Mouse (Mus musculus) embryonic facial prominence, embryonic 14.5 days (tissue): ENCODE measurements around the gene Bcat2. TPM values are rescaled to one million over a fixed set of nuclear protein-coding genes. Genes with fewer than 3 reads are reported as not detected.
A peak's percentile ranks its signal among the peaks of the same experiment; 100 is the strongest.

Experiments used
- ATAC-seq: fragments of 200-750 bp; cut with Nextera tagmentation; 2 replicates; pipeline ENCODE4 v1.8.0; 2017; ENCODE audit warnings: low read depth, moderate number of reproducible peaks, moderate TSS enrichment
- DNase-seq: peaks from one replicate; pipeline ENCODE4 v3.0.0-alpha.2; 2015; ENCODE audit warnings: low spot score
- H3K27ac ChIP-seq: fragments of 300-500 bp; sonication (generic); replicated peaks from 2 replicates; pipeline ENCODE4 v1.5.1; 2014; ENCODE audit warnings: low read depth, mild to moderate bottlenecking, low read length, moderate library complexity
- H3K27me3 ChIP-seq: fragments of 300-500 bp; sonication (generic); replicated peaks from 2 replicates; pipeline ENCODE4 v1.6.1; 2014; ENCODE audit warnings: low read length; ENCODE audit not compliant: control insufficient read depth, insufficient read depth
- H3K36me3 ChIP-seq: fragments of 300-500 bp; sonication (generic); 2 replicates; pipeline ENCODE4 v1.6.1; 2014; ENCODE audit warnings: low read length, mixed read lengths; ENCODE audit not compliant: control insufficient read depth, insufficient read depth
- H3K4me1 ChIP-seq: fragments of 300-500 bp; sonication (generic); 2 replicates; pipeline ENCODE4 v1.6.1; 2014; ENCODE audit warnings: antibody characterized with exemption, low read length; ENCODE audit not compliant: control insufficient read depth, insufficient read depth
- H3K4me2 ChIP-seq: fragments of 300-500 bp; sonication (generic); 2 replicates; pipeline ENCODE4 v1.6.1; 2014; ENCODE audit warnings: low read depth, mild to moderate bottlenecking, low read length, moderate library complexity, mixed read lengths
- H3K4me3 ChIP-seq: fragments of 300-500 bp; sonication (generic); 2 replicates; pipeline ENCODE4 v1.5.1; 2014; ENCODE audit warnings: low read depth, mild to moderate bottlenecking, low read length
- H3K9ac ChIP-seq: fragments of 300-500 bp; sonication (generic); 2 replicates; pipeline ENCODE4 v1.6.1; 2014; ENCODE audit warnings: low read depth, mild to moderate bottlenecking, low read length, moderate library complexity, mixed read lengths
- H3K9me3 ChIP-seq: fragments of 300-500 bp; sonication (generic); 2 replicates; pipeline ENCODE4 v1.6.1; 2016; ENCODE audit warnings: low read length; ENCODE audit not compliant: control insufficient read depth
- WGBS: fragments of 180-500 bp; shearing (Covaris S2); extraction: QIAGEN DNeasy Blood & Tissue Kit; methylation state at CpG from one replicate; pipeline ENCODE4 v1.1.7; 2014; 5-methylcytosine and 5-hydroxymethylcytosine counted together
- polyA plus RNA-seq: library from polyadenylated mRNA; unstranded; fragments of >200 nt; fragmentation: Nextera tagmentation; extraction: Ambion mirVana; gene quantifications from 2 replicates; pipeline ENCODE4 v1.2.1, GENCODE M21; 2014

Bcat2 gene
- 50.1 and 51.0 TPM in 2 replicates for polyA plus RNA-seq

DNA sequence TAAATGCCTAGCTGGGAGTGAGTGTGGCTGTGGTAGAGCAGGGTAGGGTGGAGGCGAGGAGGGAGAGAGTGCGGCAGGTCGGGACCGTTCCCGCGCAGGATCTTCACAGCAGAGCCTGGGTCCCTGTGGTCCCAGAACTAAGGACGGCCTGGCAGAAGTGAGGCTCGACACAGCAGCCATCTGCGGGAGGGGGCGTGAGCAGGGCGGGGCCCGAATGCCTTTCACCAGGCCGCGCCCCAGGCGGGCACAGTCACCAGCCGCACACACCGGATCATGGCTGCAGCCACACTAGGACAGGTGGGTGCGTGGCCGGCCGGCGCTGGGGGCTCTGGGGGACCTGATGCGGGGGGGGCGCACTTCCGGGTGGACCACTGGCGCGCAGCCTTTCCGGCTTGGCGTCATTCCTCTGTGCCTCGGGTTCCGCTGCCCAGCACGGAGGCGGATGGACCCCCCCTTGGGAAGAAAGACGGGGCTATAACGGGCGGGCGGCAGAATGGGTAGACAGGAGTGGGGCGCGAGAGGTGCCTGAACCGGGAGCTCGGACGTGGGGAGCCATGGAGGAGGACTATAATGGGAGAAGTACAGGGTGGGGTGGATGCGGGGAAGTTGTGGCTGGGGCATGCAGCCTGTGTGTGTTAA lies at the start of gene Bcat2:
Gene Bcat2 (plus strand): TSS at position 51 of the 639 bp plus-strand sequence.
- peak within 1 kb of the TSS; percentile 83 for H3K4me2 ChIP-seq
- peak; percentile 88 for DNase-seq
- H3K27ac ChIP-seq, result peak within 1 kb of the TSS; percentile 88
- H3K9ac ChIP-seq, result peak within 1 kb of the TSS; percentile 84
- H3K4me3 ChIP-seq, result peak within 1 kb of the TSS; percentile 73
- no peaks in the 10 kb centered on the region for H3K36me3 ChIP-seq
- ATAC-seq, result peak; percentile 62
- no peaks in the 10 kb centered on the region for H3K27me3 ChIP-seq
- WGBS, result 1% methylated on average over 30 of the region's 42 CpGs
- H3K9me3 ChIP-seq, result no peaks in the 10 kb centered on the region
- peaks cover 26% of the 10 kb centered on the region for H3K4me1 ChIP-seq

DNA sequence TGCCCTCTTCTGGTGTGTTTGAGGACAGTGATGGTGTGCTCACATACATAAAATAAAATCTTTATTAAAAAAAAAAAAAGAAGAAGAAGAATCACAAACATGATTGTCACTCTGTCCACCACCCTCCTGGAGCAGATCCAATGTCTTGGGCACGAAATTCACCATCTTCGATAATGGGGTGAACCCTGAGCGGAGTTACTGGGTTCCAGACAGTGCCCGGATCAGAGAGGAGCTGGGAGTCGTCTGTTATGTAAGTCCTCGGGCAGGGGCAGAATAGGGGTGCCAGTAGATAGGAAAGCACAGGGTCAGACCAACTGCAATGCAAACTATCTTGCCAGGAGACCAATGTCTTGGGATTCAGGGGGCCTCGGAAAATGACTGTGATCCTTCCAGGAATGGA lies 49.3 kb upstream of the Bcat2 start:
- H3K9me3 ChIP-seq, result no peaks in the 10 kb centered on the region
- no peak overlapping the region for H3K4me2 ChIP-seq
- no peak for DNase-seq
- H3K4me3 ChIP-seq, result no peak overlapping the region
- H3K9ac ChIP-seq, result no peak overlapping the region
- no peak for ATAC-seq
- peaks cover 10% of the 10 kb centered on the region; the same call in 1 of the 2 replicates for H3K36me3 ChIP-seq
- H3K4me1 ChIP-seq, result peaks cover 17% of the 10 kb centered on the region
- WGBS, result 87% methylated on average over 7 of the region's 7 CpGs
- no peak overlapping the region for H3K27ac ChIP-seq
- H3K27me3 ChIP-seq, result no peaks in the 10 kb centered on the region

DNA sequence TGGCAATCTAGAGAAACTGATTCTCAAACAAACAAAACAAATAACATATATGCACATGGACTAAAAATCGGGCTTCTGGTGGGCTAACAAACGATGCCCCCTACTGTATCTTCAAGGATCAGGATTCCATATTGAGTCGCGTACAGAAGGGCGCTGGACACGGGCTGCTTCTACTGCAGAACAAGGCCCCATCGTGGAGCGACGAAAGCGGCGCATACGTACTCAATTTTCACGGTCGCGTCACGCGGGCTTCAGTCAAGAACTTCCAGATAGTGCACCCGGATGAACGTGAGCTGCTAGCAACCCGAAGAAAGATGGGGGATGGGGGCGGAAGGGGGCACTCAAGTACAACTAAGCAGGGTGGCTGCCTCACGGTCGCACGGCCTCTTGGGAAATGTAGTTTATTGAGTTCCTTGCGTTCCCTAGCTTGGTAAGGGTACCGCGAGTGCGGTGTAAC lies 48.2 kb upstream of the Bcat2 start:
- Histone ChIP-seq H3K4me1 (peaks cover 17% of the 10 kb centered on the region), H3K4me3 (peak overlapping the region; percentile 42), H3K27me3 (no peaks in the 10 kb centered on the region), H3K27ac (peak overlapping the region; percentile 86), H3K9me3 (no peaks in the 10 kb centered on the region), H3K36me3 (peaks cover 10% of the 10 kb centered on the region; the same call in 1 of the 2 replicates), H3K4me2 (peak overlapping the region; percentile 53), H3K9ac (peak overlapping the region; percentile 54)
- ATAC-seq (peak; percentile 83), DNase-seq (peak; percentile 98)
- WGBS, result under 1% methylated on average over 28 of the region's 28 CpGs

DNA sequence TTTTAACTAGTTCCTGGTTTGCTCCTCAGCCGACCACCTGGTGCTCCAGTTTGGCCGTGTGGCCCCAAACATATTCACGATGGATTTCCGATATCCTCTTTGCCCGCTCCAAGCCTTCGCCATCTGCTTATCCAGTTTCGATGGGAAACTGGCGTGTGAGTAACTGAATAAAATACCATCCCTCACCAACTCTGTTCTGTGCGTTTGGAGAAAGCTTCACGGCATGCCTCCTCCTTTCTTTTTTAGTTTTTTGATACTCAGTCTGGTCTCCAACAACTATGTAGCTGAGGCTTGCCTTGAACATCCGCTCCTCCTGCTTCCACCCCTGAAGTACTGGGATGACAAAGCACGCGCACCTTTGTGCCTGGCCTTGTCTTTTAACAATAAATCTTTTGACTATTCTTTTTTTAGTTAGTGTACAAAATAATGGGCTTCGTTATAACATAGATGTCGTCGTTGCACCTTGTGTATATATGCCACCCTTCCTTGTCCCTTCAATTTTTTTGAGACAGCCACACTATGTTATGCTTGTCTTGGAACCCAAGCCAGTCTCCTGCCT lies 47.7 kb upstream of the Bcat2 start:
- Histone ChIP-seq H3K9ac (peak overlapping the region; percentile 54; the same call in 1 of the 2 replicates), H3K4me3 (peak overlapping the region; percentile 42), H3K9me3 (no peaks in the 10 kb centered on the region), H3K36me3 (peaks cover 10% of the 10 kb centered on the region; the same call in 1 of the 2 replicates), H3K4me2 (peak overlapping the region; percentile 53), H3K4me1 (peaks cover 17% of the 10 kb centered on the region), H3K27me3 (no peaks in the 10 kb centered on the region), H3K27ac (peak overlapping the region; percentile 86)
- DNase-seq, result no peak
- ATAC-seq, result no peak
- 58% methylated on average over 16 of the region's 16 CpGs for WGBS

DNA sequence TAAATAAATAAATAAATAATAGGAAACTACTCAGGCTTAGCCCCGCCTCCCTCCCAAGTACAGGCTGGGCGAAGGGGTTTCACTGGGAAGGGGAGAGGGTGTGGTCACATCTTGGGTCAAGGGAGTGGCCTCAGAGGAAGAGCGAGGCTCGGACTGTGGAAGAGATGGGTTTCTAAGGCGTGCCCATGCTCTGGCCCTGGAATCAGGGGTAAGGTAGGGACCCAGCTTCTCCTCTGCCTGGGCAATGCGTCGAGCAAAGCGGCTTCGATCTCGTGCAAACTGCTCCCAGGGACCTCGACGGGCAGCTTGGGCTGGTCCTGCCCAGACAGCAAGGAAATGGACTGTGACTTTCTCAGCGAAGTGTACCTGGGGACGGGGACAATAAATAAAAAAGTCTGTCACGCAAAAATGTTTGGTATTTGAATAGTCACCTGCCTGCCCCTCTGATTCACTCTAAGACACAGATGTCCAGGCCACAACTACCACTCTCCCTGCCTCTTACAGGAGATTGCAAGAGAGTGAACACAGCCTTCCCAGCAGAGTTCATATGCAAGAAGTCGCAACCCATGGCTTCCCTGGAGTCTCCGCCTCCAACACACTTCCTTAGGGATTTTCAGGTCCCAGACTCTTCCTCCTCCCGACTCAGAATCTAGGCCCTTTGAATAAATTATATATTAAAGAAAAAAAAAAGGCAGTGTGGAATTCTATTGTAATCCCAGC lies 46.8 kb upstream of the Bcat2 start:
- Histone ChIP-seq H3K4me3 (no peak overlapping the region), H3K9me3 (no peaks in the 10 kb centered on the region), H3K9ac (no peak overlapping the region), H3K4me1 (peaks cover 17% of the 10 kb centered on the region), H3K4me2 (peak overlapping the region; percentile 13), H3K27ac (no peak overlapping the region), H3K36me3 (peaks cover 10% of the 10 kb centered on the region; the same call in 1 of the 2 replicates), H3K27me3 (no peaks in the 10 kb centered on the region)
- ATAC-seq, result no peak
- 67% methylated on average over 18 of the region's 18 CpGs for WGBS
- DNase-seq, result no peak

DNA sequence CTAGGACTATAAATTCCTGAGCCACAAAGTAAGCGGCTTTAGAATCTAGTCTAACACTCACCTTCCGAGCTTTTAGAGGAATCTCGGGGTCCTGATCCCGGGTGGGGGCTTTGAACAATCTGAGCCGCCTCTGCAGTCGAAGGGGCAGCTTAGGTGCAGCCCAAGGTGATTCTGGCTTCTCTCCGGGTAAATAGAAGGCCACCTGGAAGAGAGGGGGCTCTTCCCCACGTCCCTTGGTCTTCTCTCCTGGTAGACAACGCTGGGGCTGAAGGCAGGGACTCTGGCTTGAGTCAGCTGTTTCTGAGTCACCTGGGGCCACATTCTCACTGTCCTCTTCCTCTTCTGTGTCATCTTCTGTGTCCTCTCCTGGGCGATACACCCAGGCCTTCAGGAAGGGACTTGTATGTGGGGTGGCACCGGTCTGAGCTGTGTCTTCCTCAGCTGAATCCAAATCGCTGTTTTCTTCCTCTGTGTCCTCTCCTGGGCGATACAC lies 46.2 kb upstream of the Bcat2 start:
- Histone ChIP-seq H3K27me3 (no peaks in the 10 kb centered on the region), H3K9me3 (no peaks in the 10 kb centered on the region), H3K4me2 (peak overlapping the region; percentile 13), H3K4me3 (no peak overlapping the region), H3K4me1 (peaks cover 17% of the 10 kb centered on the region), H3K36me3 (peaks cover 10% of the 10 kb centered on the region; the same call in 1 of the 2 replicates), H3K9ac (no peak overlapping the region), H3K27ac (no peak overlapping the region)
- ATAC-seq (no peak), DNase-seq (no peak)
- 88% methylated on average over 13 of the region's 13 CpGs for WGBS

DNA sequence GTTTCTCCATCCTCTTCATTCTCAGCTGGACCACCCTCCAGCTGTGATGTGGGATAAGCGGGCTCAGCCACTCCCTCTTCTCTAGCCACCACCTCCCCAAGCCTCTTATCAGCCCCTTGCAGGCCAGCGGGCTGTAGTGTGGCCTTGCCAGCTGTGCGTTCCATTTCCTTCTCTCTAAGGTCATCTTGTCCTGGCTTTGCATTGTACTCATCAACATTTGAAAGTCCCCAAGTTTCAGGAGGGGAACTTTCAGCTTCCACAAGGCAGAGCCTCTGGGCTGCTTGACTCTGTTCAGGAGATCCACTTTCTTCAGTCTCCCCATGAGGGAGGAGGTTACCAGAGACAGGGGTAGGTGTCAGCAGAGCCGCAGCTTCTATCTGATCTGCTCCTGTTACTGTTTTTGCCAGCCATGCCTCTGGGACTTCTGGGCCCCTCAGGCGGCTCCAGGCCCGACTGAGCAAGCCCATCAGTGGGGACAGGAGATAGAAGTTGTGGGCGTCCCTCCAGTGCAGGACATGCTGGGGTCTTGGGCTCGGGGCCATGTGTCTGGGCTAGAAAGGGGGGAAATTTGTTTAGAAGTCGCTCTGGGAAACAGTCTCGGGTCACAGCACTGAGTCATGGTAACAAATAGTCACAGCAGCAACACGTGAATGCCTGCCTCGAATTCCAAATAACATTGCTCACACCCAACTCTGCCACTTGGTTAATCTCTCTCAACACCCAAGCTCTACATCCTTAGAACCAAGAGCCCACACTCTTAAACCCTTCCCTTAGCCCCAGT lies 44.9 kb upstream of the Bcat2 start:
- H3K9me3 ChIP-seq, result no peaks in the 10 kb centered on the region
- peak overlapping the region; percentile 94 for H3K27ac ChIP-seq
- peak overlapping the region; percentile 89 for H3K9ac ChIP-seq
- H3K36me3 ChIP-seq, result peaks cover 10% of the 10 kb centered on the region; the same call in 1 of the 2 replicates
- ATAC-seq, result no peak
- H3K27me3 ChIP-seq, result no peaks in the 10 kb centered on the region
- H3K4me1 ChIP-seq, result peaks cover 21% of the 10 kb centered on the region
- DNase-seq, result no peak
- peak overlapping the region; percentile 94 for H3K4me2 ChIP-seq
- WGBS, result 25% methylated on average over 9 of the region's 12 CpGs
- peak overlapping the region; percentile 77 for H3K4me3 ChIP-seq
